Mouse (Mus musculus) yolk sac, embryonic 10.5 days (tissue): ENCODE measurements at regions not wholly inside any gene's neighbourhood (a gene's known extent, or its start where the extent isn't known, plus 50 kb on each side); places are given as distances from the start of the nearest gene placed in this dataset.
"Not testable (repeated sequence)": the region's sequence is repeated elsewhere in the genome, so short reads cannot be mapped to it uniquely, and the experiment has no call there.

ENCODE experiments used
- DNase-seq: peaks from one replicate; pipeline ENCODE4 v3.0.0-alpha.2; 2017; ENCODE audit warnings: low spot score

- DNase-seq: peak; percentile 64
Observed at GRCm38 (mm10) chr17:15247546-15248416, 128.9 kb downstream of the Dll1 start.

- DNase-seq: no peak
Observed at GRCm38 (mm10) chr17:15242976-15243635, 133.6 kb downstream of the Dll1 start.

GRCm38 (mm10) chr17:15242356-15242755 is 134.3 kb downstream of the Dll1 start:
- no peak for DNase-seq

- no peak for DNase-seq
Observed at GRCm38 (mm10) chr17:15241491-15241890, 135.2 kb downstream of the Dll1 start.

- not testable (repeated sequence) for DNase-seq
Observed at GRCm38 (mm10) chr17:15240641-15241040, 136.0 kb downstream of the Dll1 start.

GRCm38 (mm10) chr17:15240011-15240410 is 136.7 kb downstream of the Dll1 start:
- no peak for DNase-seq

GRCm38 (mm10) chr17:15235041-15235440 is 141.6 kb downstream of the Dll1 start:
- DNase-seq: no peak

- DNase-seq: no peak
Observed at GRCm38 (mm10) chr17:15231175-15231574, 145.5 kb downstream of the Dll1 start.

- DNase-seq: no peak
Observed at GRCm38 (mm10) chr17:15229159-15229558, 147.5 kb downstream of the Dll1 start.

GRCm38 (mm10) chr17:15228077-15228476 is 148.6 kb downstream of the Dll1 start:
- no peak for DNase-seq

- no peak for DNase-seq
Observed at GRCm38 (mm10) chr17:15223826-15224225, 152.8 kb downstream of the Dll1 start.

- DNase-seq: no peak
Observed at GRCm38 (mm10) chr17:15222923-15223322, 153.7 kb downstream of the Dll1 start.

- no peak for DNase-seq
Observed at GRCm38 (mm10) chr17:15214157-15214685, 162.5 kb downstream of the Dll1 start.

- no peak for DNase-seq
Observed at GRCm38 (mm10) chr17:15208808-15209173, 167.5 kb upstream of the Gm3448 start.

GRCm38 (mm10) chr17:15208030-15208807 is 166.9 kb upstream of the Gm3448 start:
- peak; percentile 31 for DNase-seq

GRCm38 (mm10) chr17:15207182-15208029 is 166.1 kb upstream of the Gm3448 start:
- no peak for DNase-seq

- no peak for DNase-seq
Observed at GRCm38 (mm10) chr17:15205799-15206198, 164.5 kb upstream of the Gm3448 start.

GRCm38 (mm10) chr17:15204524-15204923 is 163.2 kb upstream of the Gm3448 start:
- no peak for DNase-seq

- DNase-seq: no peak
Observed at GRCm38 (mm10) chr17:15199235-15199634, 157.9 kb upstream of the Gm3448 start.

GRCm38 (mm10) chr17:15197361-15197760 is 156.0 kb upstream of the Gm3448 start:
- no peak for DNase-seq

GRCm38 (mm10) chr17:15195819-15196218 is 154.5 kb upstream of the Gm3448 start:
- no peak for DNase-seq
